Mouse (Mus musculus) lung, adult 10 weeks (tissue): ENCODE data around the gene Zfp808. TPM values are rescaled to one million over a fixed set of nuclear protein-coding genes. Genes with fewer than 3 reads are reported as not detected.

ENCODE experiments used
- polyA plus RNA-seq: library from polyadenylated mRNA; stranded (reverse); fragments of 350-450 nt; fragmentation: Illumina TruSeq; extraction: RNeasy Lipid Tissue Mini Kit (QIAGEN cat#74804); gene quantifications from one replicate; pipeline ENCODE4 v1.2.3, GENCODE M21; 2014; ENCODE audit warnings: low read depth, low replicate concordance; ENCODE audit not compliant: insufficient read depth

Gene Zfp808
- 1.1 TPM for polyA plus RNA-seq

GRCm38 (mm10) chr13:62129432-62130171 lies at the start of gene Zfp808:
Gene Zfp808 (plus strand): TSS chr13:62129886.

